Mouse (Mus musculus): Measurements from ENCODE around the gene Six1. TPM values are rescaled to one million over a fixed set of nuclear protein-coding genes. Genes with fewer than 3 reads are reported as not detected.
"Not testable (repeated sequence)": the region's sequence is repeated elsewhere in the genome, so short reads cannot be mapped to it uniquely, and the experiment has no call there.

Six1 gene
- total RNA-seq, 2 experiments from 2014 or later: 0.19 to 0.54 TPM

- no peak for DNase-seq
Observed at GRCm38 (mm10) chr12:73034901-73035895, 18.5 kb downstream of the Six1 start.

GRCm38 (mm10) chr12:73032665-73033064 lies 21.0 kb downstream of the Six1 start:
- no peak for DNase-seq

GRCm38 (mm10) chr12:73031315-73031714 lies 22.4 kb downstream of the Six1 start:
- DNase-seq: no peak

- peak; percentile 89 for DNase-seq
Observed at GRCm38 (mm10) chr12:73025490-73025889, 28.2 kb downstream of the Six1 start.

GRCm38 (mm10) chr12:73020941-73021340 lies 32.7 kb downstream of the Six1 start:
- peak; percentile 83 for DNase-seq

GRCm38 (mm10) chr12:73020422-73020821 lies 33.3 kb downstream of the Six1 start:
- no peak for DNase-seq

GRCm38 (mm10) chr12:73018838-73019237 lies 34.8 kb downstream of the Six1 start:
- no peak for DNase-seq

- no peak for DNase-seq
Observed at GRCm38 (mm10) chr12:73016171-73016570, 37.5 kb downstream of the Six1 start.

GRCm38 (mm10) chr12:73014311-73014710 lies 39.4 kb downstream of the Six1 start:
- no peak for DNase-seq

- DNase-seq: no peak
Observed at GRCm38 (mm10) chr12:73012824-73013223, 40.9 kb downstream of the Six1 start.

GRCm38 (mm10) chr12:73012136-73012785 lies 41.4 kb downstream of the Six1 start:
- peak; percentile 29 for DNase-seq

GRCm38 (mm10) chr12:73002903-73003302 lies 50.8 kb downstream of the Six1 start:
- DNase-seq: not testable (repeated sequence)

- peak; percentile 54 for DNase-seq
Observed at GRCm38 (mm10) chr12:73002281-73002680, 51.4 kb downstream of the Six1 start.

GRCm38 (mm10) chr12:72998105-72999001 lies 55.3 kb downstream of the Six1 start:
- DNase-seq: no peak

GRCm38 (mm10) chr12:72996646-72997045 lies 57.0 kb downstream of the Six1 start:
- DNase-seq: peak; percentile 25

Other genes starting within 250 kb of the Six1 start
- gene Six6, start 114.0 kb downstream of the Six1 start, total RNA-seq (2021): not detected
- 1 to 10 TPM in 1 of 2 experiments, under 1 TPM in 1; 0.72 to 1.2 TPM for gene 4930447C04Rik, start 113.1 kb downstream of the Six1 start, total RNA-seq (2021)
- gene Six4, start 59.6 kb upstream of the Six1 start, total RNA-seq (2021): 1 to 10 TPM; 2.3 TPM
- 10 to 100 TPM; 28.0 to 30.3 TPM for gene Mnat1, start 69.8 kb upstream of the Six1 start, total RNA-seq (2021)
- 10 to 100 TPM; 29.6 to 30.5 TPM for gene Trmt5, start 232.8 kb upstream of the Six1 start, total RNA-seq (2021)
- 1 to 10 TPM; 7.4 to 8.5 TPM for gene Slc38a6, start 232.9 kb upstream of the Six1 start, total RNA-seq (2021)